Mouse (Mus musculus) megakaryocyte, adult 5-6 weeks (primary cell): ENCODE measurements around the gene Ndufv3. TPM values are rescaled to one million over a fixed set of nuclear protein-coding genes. Genes with fewer than 3 reads are reported as not detected.

Experiments used
- total RNA-seq, 2 experiments: library from RNA; stranded (forward) in 1 of 2; stranded (reverse) in 1 of 2; fragments of 153-499, 151-499 nt in 1 of 2; fragments of 221-1000, 200-1000 nt in 1 of 2; gene quantifications; 2 replicates each; pipeline versions ENCODE4 v1.2.3 to v1.2.4; 2015 to 2017

Ndufv3 gene
- total RNA-seq, 2 experiments from 2014 or later, result 95.7 to 217 TPM

Other genes with a start within 250 kb of the Ndufv3 start
- gene Rsph1, start 242.7 kb upstream of the Ndufv3 start, total RNA-seq (2015), result 0.36 TPM in 2 replicates
- 0.66 and 1.1 TPM in 2 replicates for gene Rsph1, start 242.7 kb upstream of the Ndufv3 start, total RNA-seq (2017)
- gene Slc37a1, start 233.3 kb upstream of the Ndufv3 start, total RNA-seq (2015), result 6.3 and 8.1 TPM in 2 replicates
- gene Slc37a1, start 233.3 kb upstream of the Ndufv3 start, total RNA-seq (2017), result 3.9 and 10.6 TPM in 2 replicates
- gene Pde9a, start 133.9 kb upstream of the Ndufv3 start, total RNA-seq (2015), result not detected in 2 replicates
- gene Pde9a, start 133.9 kb upstream of the Ndufv3 start, total RNA-seq (2017), result 0.29 TPM in 1 of 2 replicates, not detected in the other
- gene Wdr4, start 135 bp upstream of the Ndufv3 start, total RNA-seq (2015), result 2.8 and 3.4 TPM in 2 replicates
- gene Wdr4, start 135 bp upstream of the Ndufv3 start, total RNA-seq (2017), result 3.7 and 7.3 TPM in 2 replicates
- 19.5 and 20.8 TPM in 2 replicates for gene Pknox1, start 44.6 kb downstream of the Ndufv3 start, total RNA-seq (2015)
- gene Pknox1, start 44.6 kb downstream of the Ndufv3 start, total RNA-seq (2017), result 24.7 and 33.1 TPM in 2 replicates
- not detected in 2 replicates for gene Cbs, start 117.1 kb downstream of the Ndufv3 start, total RNA-seq (2015)
- gene Cbs, start 117.1 kb downstream of the Ndufv3 start, total RNA-seq (2017), result not detected in 2 replicates
- 36.2 and 37.7 TPM in 2 replicates for gene U2af1, start 138.8 kb downstream of the Ndufv3 start, total RNA-seq (2015)
- gene U2af1, start 138.8 kb downstream of the Ndufv3 start, total RNA-seq (2017), result 119 and 145 TPM in 2 replicates
- gene Cryaa, start 157.7 kb downstream of the Ndufv3 start, total RNA-seq (2015), result not detected in 2 replicates
- gene Cryaa, start 157.7 kb downstream of the Ndufv3 start, total RNA-seq (2017), result not detected in 2 replicates